Mouse (Mus musculus) midbrain, embryonic 13.5 days (tissue): ENCODE measurements around the gene Tmem38b. TPM values are rescaled to one million over a fixed set of nuclear protein-coding genes. Genes with fewer than 3 reads are reported as not detected.
"Not testable (repeated sequence)": the region's sequence is repeated elsewhere in the genome, so short reads cannot be mapped to it uniquely, and the experiment has no call there.

ENCODE experiments used
- ATAC-seq: fragments of 200-750 bp; cut with Nextera tagmentation; 2 replicates; pipeline ENCODE4 v1.8.0; 2017; ENCODE audit warnings: mild to moderate bottlenecking, moderate TSS enrichment, moderate library complexity
- H3K27ac ChIP-seq: fragments of 300-500 bp; sonication (generic); 2 replicates; pipeline ENCODE4 v1.5.1; 2015; ENCODE audit warnings: inconsistent platforms, mild to moderate bottlenecking, moderate library complexity
- H3K27me3 ChIP-seq: fragments of 300-500 bp; sonication (generic); 2 replicates; pipeline ENCODE4 v1.6.1; 2015; ENCODE audit warnings: mild to moderate bottlenecking, inconsistent platforms
- H3K36me3 ChIP-seq: fragments of 300-500 bp; sonication (generic); 2 replicates; pipeline ENCODE4 v1.6.1; 2015; ENCODE audit warnings: mild to moderate bottlenecking, inconsistent platforms
- H3K4me1 ChIP-seq: fragments of 300-500 bp; sonication (generic); replicated peaks from 2 replicates; pipeline ENCODE4 v1.6.1; 2015; ENCODE audit warnings: inconsistent platforms
- H3K4me2 ChIP-seq: fragments of 300-500 bp; sonication (generic); replicated peaks from 2 replicates; pipeline ENCODE4 v1.6.1; 2015; ENCODE audit warnings: moderate library complexity, mild to moderate bottlenecking, inconsistent platforms
- H3K4me3 ChIP-seq: fragments of 300-500 bp; sonication (generic); replicated peaks from 2 replicates; pipeline ENCODE4 v1.5.1; 2015; ENCODE audit warnings: mild to moderate bottlenecking, inconsistent platforms
- H3K9ac ChIP-seq: fragments of 300-500 bp; sonication (generic); replicated peaks from 2 replicates; pipeline ENCODE4 v1.6.1; 2015; ENCODE audit warnings: mild to moderate bottlenecking, inconsistent platforms
- H3K9me3 ChIP-seq: fragments of 300-500 bp; sonication (generic); 2 replicates; pipeline ENCODE4 v1.6.1; 2016; ENCODE audit warnings: mild to moderate bottlenecking, inconsistent platforms
- WGBS: fragments of 180-500 bp; shearing (Covaris S2); methylation state at CpG from one replicate; pipeline ENCODE4 v1.1.7; 2015; 5-methylcytosine and 5-hydroxymethylcytosine counted together
- polyA plus RNA-seq: library from polyadenylated mRNA; unstranded; fragments of >200 nt; fragmentation: Nextera tagmentation; extraction: Ambion mirVana; gene quantifications from 2 replicates; pipeline ENCODE4 v1.2.1, GENCODE M21; 2015

Gene Tmem38b
- polyA plus RNA-seq, 1 experiment from 2014 or later, result 11.1 TPM

- H3K9me3 ChIP-seq, result no peaks in the 10 kb centered on the region
- H3K27ac ChIP-seq, result no peak overlapping the region
- 31% methylated on average over 7 of the region's 7 CpGs for WGBS
- no peak for ATAC-seq
- H3K4me3 ChIP-seq, result no peak overlapping the region
- H3K9ac ChIP-seq, result no peak overlapping the region
- no peaks in the 10 kb centered on the region for H3K36me3 ChIP-seq
- H3K4me2 ChIP-seq, result no peak overlapping the region
- no peaks in the 10 kb centered on the region for H3K27me3 ChIP-seq
- H3K4me1 ChIP-seq, result peaks cover 41% of the 10 kb centered on the region
Observed at GRCm38 (mm10) chr4:53798896-53799676, 26.8 kb upstream of the Tmem38b start.

- Histone ChIP-seq H3K4me2 (no peak overlapping the region), H3K36me3 (no peaks in the 10 kb centered on the region), H3K9me3 (peaks cover 4% of the 10 kb centered on the region), H3K4me3 (no peak overlapping the region), H3K4me1 (peaks cover 41% of the 10 kb centered on the region), H3K27me3 (no peaks in the 10 kb centered on the region), H3K27ac (no peak overlapping the region), H3K9ac (no peak overlapping the region)
- 47% methylated on average over 1 of the region's 1 CpGs for whole genome bisulfite sequencing
- ATAC-seq, result no peak
Observed at GRCm38 (mm10) chr4:53799753-53800152, 26.1 kb upstream of the Tmem38b start.

GRCm38 (mm10) chr4:53803674-53804073, 22.2 kb upstream of the Tmem38b start:
- H3K9ac ChIP-seq, ATAC-seq, H3K9me3 ChIP-seq, H3K4me2 ChIP-seq, H3K36me3 ChIP-seq, H3K4me1 ChIP-seq, H3K4me3 ChIP-seq, H3K27ac ChIP-seq, H3K27me3 ChIP-seq: not testable (repeated sequence)
- 88% methylated on average over 8 of the region's 8 CpGs for WGBS

- 83% methylated on average over 6 of the region's 6 CpGs for WGBS
Observed at GRCm38 (mm10) chr4:53806428-53806827, 19.4 kb upstream of the Tmem38b start.

GRCm38 (mm10) chr4:53818320-53818719, 7.5 kb upstream of the Tmem38b start:
- no peaks in the 10 kb centered on the region for H3K4me1 ChIP-seq
- H3K4me3 ChIP-seq, result no peak overlapping the region
- no peak for ATAC-seq
- H3K27ac ChIP-seq, result no peak overlapping the region
- no peak overlapping the region for H3K9ac ChIP-seq
- no peaks in the 10 kb centered on the region for H3K9me3 ChIP-seq
- H3K4me2 ChIP-seq, result no peak overlapping the region
- H3K27me3 ChIP-seq, result no peaks in the 10 kb centered on the region
- 80% methylated on average over 5 of the region's 5 CpGs for WGBS
- H3K36me3 ChIP-seq, result no peaks in the 10 kb centered on the region

More at GRCm38 (mm10) chr4:53806428-53806827, 19.4 kb upstream of the Tmem38b start:
- H3K27ac ChIP-seq, H3K4me2 ChIP-seq, H3K9me3 ChIP-seq, H3K4me1 ChIP-seq, H3K27me3 ChIP-seq, H3K36me3 ChIP-seq, H3K4me3 ChIP-seq, H3K9ac ChIP-seq, ATAC-seq: not testable (repeated sequence)

- Histone ChIP-seq H3K4me1 (peaks cover 12% of the 10 kb centered on the region), H3K9ac (no peak overlapping the region), H3K9me3 (no peaks in the 10 kb centered on the region), H3K36me3 (no peaks in the 10 kb centered on the region), H3K27me3 (no peaks in the 10 kb centered on the region), H3K4me3 (no peak overlapping the region), H3K4me2 (no peak overlapping the region), H3K27ac (no peak overlapping the region)
- 53% methylated on average over 6 of the region's 6 CpGs for WGBS
- ATAC-seq, result no peak
Observed at GRCm38 (mm10) chr4:53823697-53824096, 2.1 kb upstream of the Tmem38b start.

GRCm38 (mm10) chr4:53824831-53825230, 1.0 kb upstream of the Tmem38b start:
- H3K4me2 ChIP-seq, result no peak overlapping the region
- H3K27me3 ChIP-seq, result no peaks in the 10 kb centered on the region
- peaks cover 16% of the 10 kb centered on the region for H3K4me1 ChIP-seq
- ATAC-seq, result no peak
- no peak overlapping the region for H3K27ac ChIP-seq
- H3K36me3 ChIP-seq, result no peaks in the 10 kb centered on the region
- no peak overlapping the region for H3K4me3 ChIP-seq
- 73% methylated on average over 4 of the region's 4 CpGs for WGBS
- no peaks in the 10 kb centered on the region for H3K9me3 ChIP-seq
- H3K9ac ChIP-seq, result no peak overlapping the region

- WGBS, result 8% methylated on average over 11 of the region's 11 CpGs
- ATAC-seq, result no peak
Observed at GRCm38 (mm10) chr4:53826641-53827248, 900 bp downstream of the Tmem38b start.

GRCm38 (mm10) chr4:53827869-53828268, 2.0 kb downstream of the Tmem38b start:
- H3K4me2 ChIP-seq, result no peak overlapping the region
- no peaks in the 10 kb centered on the region for H3K36me3 ChIP-seq
- H3K9me3 ChIP-seq, result no peaks in the 10 kb centered on the region
- 92% methylated on average over 5 of the region's 5 CpGs for WGBS
- no peak overlapping the region for H3K9ac ChIP-seq
- no peaks in the 10 kb centered on the region for H3K27me3 ChIP-seq
- no peak for ATAC-seq
- H3K4me1 ChIP-seq, result peaks cover 22% of the 10 kb centered on the region
- H3K27ac ChIP-seq, result no peak overlapping the region
- H3K4me3 ChIP-seq, result no peak overlapping the region

More at GRCm38 (mm10) chr4:53826641-53827248, 900 bp downstream of the Tmem38b start:
- Histone ChIP-seq H3K4me1 (peaks cover 16% of the 10 kb centered on the region), H3K4me3 (peak overlapping the region; percentile 92), H3K9ac (peak overlapping the region; percentile 91), H3K36me3 (no peaks in the 10 kb centered on the region), H3K27ac (no peak overlapping the region), H3K4me2 (peak overlapping the region; percentile 67), H3K9me3 (no peaks in the 10 kb centered on the region), H3K27me3 (no peaks in the 10 kb centered on the region)

GRCm38 (mm10) chr4:53828914-53829313, 3.1 kb downstream of the Tmem38b start:
- Histone ChIP-seq H3K36me3 (no peaks in the 10 kb centered on the region), H3K9ac (no peak overlapping the region), H3K4me2 (no peak overlapping the region), H3K4me1 (peaks cover 26% of the 10 kb centered on the region), H3K27ac (no peak overlapping the region), H3K9me3 (no peaks in the 10 kb centered on the region), H3K4me3 (no peak overlapping the region), H3K27me3 (no peaks in the 10 kb centered on the region)
- ATAC-seq, result no peak
- WGBS, result 94% methylated on average over 3 of the region's 3 CpGs

- no peak overlapping the region for H3K27ac ChIP-seq
- 91% methylated on average over 4 of the region's 4 CpGs for WGBS
- H3K9me3 ChIP-seq, result no peaks in the 10 kb centered on the region
- no peaks in the 10 kb centered on the region for H3K27me3 ChIP-seq
- H3K9ac ChIP-seq, result no peak overlapping the region
- H3K4me3 ChIP-seq, result no peak overlapping the region
- H3K36me3 ChIP-seq, result no peaks in the 10 kb centered on the region
- H3K4me2 ChIP-seq, result no peak overlapping the region
- H3K4me1 ChIP-seq, result peaks cover 26% of the 10 kb centered on the region
- ATAC-seq, result no peak
Observed at GRCm38 (mm10) chr4:53830016-53830415, 4.2 kb downstream of the Tmem38b start.

GRCm38 (mm10) chr4:53830579-53830978, 4.7 kb downstream of the Tmem38b start:
- no peak overlapping the region for H3K4me2 ChIP-seq
- no peaks in the 10 kb centered on the region for H3K36me3 ChIP-seq
- no peak for ATAC-seq
- no peak overlapping the region for H3K27ac ChIP-seq
- peaks cover 26% of the 10 kb centered on the region for H3K4me1 ChIP-seq
- no peak overlapping the region for H3K9ac ChIP-seq
- no peaks in the 10 kb centered on the region for H3K9me3 ChIP-seq
- H3K27me3 ChIP-seq, result no peaks in the 10 kb centered on the region
- 99% methylated on average over 2 of the region's 2 CpGs for WGBS
- H3K4me3 ChIP-seq, result no peak overlapping the region
